Mouse (Mus musculus) hindbrain, embryonic 11.5 days (tissue): Measurements from ENCODE around the gene Gm9747. TPM values are rescaled to one million over a fixed set of nuclear protein-coding genes. Genes with fewer than 3 reads are reported as not detected.

Source experiments
- ATAC-seq: fragments of 200-750 bp; cut with Nextera tagmentation; 2 replicates; pipeline ENCODE4 v1.8.0; 2017; ENCODE audit warnings: mild to moderate bottlenecking, moderate TSS enrichment, moderate library complexity; ENCODE audit not compliant: low FRiP score
- DNase-seq: peaks from one replicate; pipeline ENCODE4 v3.0.0-alpha.2; 2015; ENCODE audit warnings: low spot score
- H3K27ac ChIP-seq: fragments of 300-500 bp; sonication (generic); 2 replicates; pipeline ENCODE4 v1.5.1; 2014; ENCODE audit warnings: mild to moderate bottlenecking, low read depth, low read length
- H3K27me3 ChIP-seq: fragments of 300-500 bp; sonication (generic); 2 replicates; pipeline ENCODE4 v1.6.1; 2014; ENCODE audit warnings: mild to moderate bottlenecking, low read length, moderate library complexity, mixed read lengths; ENCODE audit not compliant: control insufficient read depth, insufficient read depth
- H3K36me3 ChIP-seq: fragments of 300-500 bp; sonication (generic); 2 replicates; pipeline ENCODE4 v1.6.1; 2014; ENCODE audit warnings: mild to moderate bottlenecking, low read length, moderate library complexity, mixed read lengths; ENCODE audit not compliant: control insufficient read depth, insufficient read depth
- H3K4me1 ChIP-seq: fragments of 300-500 bp; sonication (generic); replicated peaks from 2 replicates; pipeline ENCODE4 v1.6.1; 2014; ENCODE audit warnings: low read length, mixed read lengths; ENCODE audit not compliant: control insufficient read depth, insufficient read depth
- H3K4me2 ChIP-seq: fragments of 300-500 bp; sonication (generic); replicated peaks from 2 replicates; pipeline ENCODE4 v1.6.1; 2014; ENCODE audit warnings: mild to moderate bottlenecking, low read depth, low read length
- H3K4me3 ChIP-seq: fragments of 300-500 bp; sonication (generic); 2 replicates; pipeline ENCODE4 v1.5.1; 2014; ENCODE audit warnings: low read depth, low read length
- H3K9ac ChIP-seq: fragments of 300-500 bp; sonication (generic); 2 replicates; pipeline ENCODE4 v1.6.1; 2014; ENCODE audit warnings: low read depth, low read length
- H3K9me3 ChIP-seq: fragments of 300-500 bp; sonication (generic); 2 replicates; pipeline ENCODE4 v1.6.1; 2016; ENCODE audit warnings: low read length; ENCODE audit not compliant: control insufficient read depth
- WGBS: fragments of 180-500 bp; shearing (Covaris S2); extraction: QIAGEN DNeasy Blood & Tissue Kit; methylation state at CpG from one replicate; pipeline ENCODE4 v1.1.7; 2014; 5-methylcytosine and 5-hydroxymethylcytosine counted together
- polyA plus RNA-seq: library from polyadenylated mRNA; unstranded; fragments of >200 nt; fragmentation: Nextera tagmentation; extraction: Ambion mirVana; gene quantifications from 2 replicates; pipeline ENCODE4 v1.2.1, GENCODE M21; 2014

The Gm9747 gene
- 31.1 and 32.8 TPM in 2 replicates for polyA plus RNA-seq

- Histone ChIP-seq H3K4me3 (no peak within 1 kb of the TSS), H3K36me3 (no peaks in the 10 kb centered on the region), H3K27ac (no peak within 1 kb of the TSS), H3K4me1 (no peaks in the 10 kb centered on the region), H3K4me2 (no peak within 1 kb of the TSS), H3K9ac (no peak within 1 kb of the TSS), H3K9me3 (no peaks in the 10 kb centered on the region), H3K27me3 (no peaks in the 10 kb centered on the region)
- DNase-seq (no peak), ATAC-seq (no peak)
- WGBS: 92% methylated on average over 3 of the region's 3 CpGs
Measured at GRCm38 (mm10) chr1:82232812-82233211, at the start of gene Gm9747. TSS of gene Gm9747 (plus strand) at chr1:82233112.

GRCm38 (mm10) chr1:82183913-82184442, 48.9 kb upstream of the Gm9747 start:
- no peak overlapping the region for H3K4me2 ChIP-seq
- H3K4me1 ChIP-seq: no peaks in the 10 kb centered on the region
- ATAC-seq: no peak
- no peaks in the 10 kb centered on the region for H3K36me3 ChIP-seq
- DNase-seq: no peak
- no peak overlapping the region for H3K9ac ChIP-seq
- no peaks in the 10 kb centered on the region for H3K27me3 ChIP-seq
- WGBS: 73% methylated on average over 8 of the region's 8 CpGs
- H3K4me3 ChIP-seq: no peak overlapping the region
- H3K9me3 ChIP-seq: no peaks in the 10 kb centered on the region
- H3K27ac ChIP-seq: no peak overlapping the region

- DNase-seq (no peak), ATAC-seq (no peak)
- no peaks in the 10 kb centered on the region for H3K4me1 ChIP-seq
- WGBS: 91% methylated on average over 10 of the region's 10 CpGs
- H3K9me3 ChIP-seq: no peaks in the 10 kb centered on the region
- H3K27ac ChIP-seq: no peak overlapping the region
- H3K4me2 ChIP-seq: no peak overlapping the region
- H3K27me3 ChIP-seq: no peaks in the 10 kb centered on the region
- no peak overlapping the region for H3K4me3 ChIP-seq
- H3K9ac ChIP-seq: no peak overlapping the region
- H3K36me3 ChIP-seq: no peaks in the 10 kb centered on the region
Measured at GRCm38 (mm10) chr1:82188549-82189231, 44.2 kb upstream of the Gm9747 start.

GRCm38 (mm10) chr1:82189516-82189915, 43.4 kb upstream of the Gm9747 start:
- no peak overlapping the region for H3K4me2 ChIP-seq
- H3K4me3 ChIP-seq: no peak overlapping the region
- no peak for ATAC-seq
- H3K27ac ChIP-seq: no peak overlapping the region
- H3K9ac ChIP-seq: no peak overlapping the region
- WGBS: 62% methylated on average over 3 of the region's 3 CpGs
- H3K9me3 ChIP-seq: no peaks in the 10 kb centered on the region
- H3K4me1 ChIP-seq: no peaks in the 10 kb centered on the region
- no peaks in the 10 kb centered on the region for H3K36me3 ChIP-seq
- DNase-seq: no peak
- H3K27me3 ChIP-seq: no peaks in the 10 kb centered on the region

GRCm38 (mm10) chr1:82191579-82191978, 41.3 kb upstream of the Gm9747 start:
- Histone ChIP-seq H3K4me2 (no peak overlapping the region), H3K4me3 (no peak overlapping the region), H3K27me3 (no peaks in the 10 kb centered on the region), H3K4me1 (no peaks in the 10 kb centered on the region), H3K36me3 (no peaks in the 10 kb centered on the region), H3K9ac (no peak overlapping the region), H3K9me3 (no peaks in the 10 kb centered on the region), H3K27ac (no peak overlapping the region)
- WGBS: 59% methylated on average over 3 of the region's 3 CpGs
- DNase-seq (no peak), ATAC-seq (no peak)

GRCm38 (mm10) chr1:82199918-82200317, 33.0 kb upstream of the Gm9747 start:
- no peak for ATAC-seq
- WGBS: 59% methylated on average over 1 of the region's 1 CpGs

GRCm38 (mm10) chr1:82200636-82201035, 32.3 kb upstream of the Gm9747 start:
- DNase-seq (no peak), ATAC-seq (no peak)
- 72% methylated on average over 7 of the region's 7 CpGs for WGBS
- Histone ChIP-seq H3K9me3 (no peaks in the 10 kb centered on the region), H3K36me3 (no peaks in the 10 kb centered on the region), H3K4me3 (no peak overlapping the region), H3K4me2 (no peak overlapping the region), H3K27ac (no peak overlapping the region), H3K4me1 (no peaks in the 10 kb centered on the region), H3K27me3 (no peaks in the 10 kb centered on the region), H3K9ac (no peak overlapping the region)

More at GRCm38 (mm10) chr1:82199918-82200317, 33.0 kb upstream of the Gm9747 start:
- H3K4me2 ChIP-seq: no peak overlapping the region
- H3K27me3 ChIP-seq: no peaks in the 10 kb centered on the region
- no peak for DNase-seq
- H3K36me3 ChIP-seq: no peaks in the 10 kb centered on the region
- H3K4me3 ChIP-seq: no peak overlapping the region
- no peaks in the 10 kb centered on the region for H3K9me3 ChIP-seq
- no peak overlapping the region for H3K9ac ChIP-seq
- no peak overlapping the region for H3K27ac ChIP-seq
- no peaks in the 10 kb centered on the region for H3K4me1 ChIP-seq

- no peak for ATAC-seq
- 93% methylated on average over 5 of the region's 5 CpGs for WGBS
Measured at GRCm38 (mm10) chr1:82207511-82207910, 25.4 kb upstream of the Gm9747 start.

More at GRCm38 (mm10) chr1:82207511-82207910, 25.4 kb upstream of the Gm9747 start:
- Histone ChIP-seq H3K9ac (no peak overlapping the region), H3K4me2 (no peak overlapping the region), H3K4me3 (no peak overlapping the region), H3K9me3 (no peaks in the 10 kb centered on the region), H3K27me3 (no peaks in the 10 kb centered on the region), H3K27ac (no peak overlapping the region), H3K4me1 (no peaks in the 10 kb centered on the region), H3K36me3 (no peaks in the 10 kb centered on the region)
- no peak for DNase-seq
